Mouse (Mus musculus): ENCODE measurements around the gene Krt17. TPM values are rescaled to one million over a fixed set of nuclear protein-coding genes. Genes with fewer than 3 reads are reported as not detected.

Gene Krt17
- total RNA-seq, 1 experiment, result 3.2 TPM

DNA sequence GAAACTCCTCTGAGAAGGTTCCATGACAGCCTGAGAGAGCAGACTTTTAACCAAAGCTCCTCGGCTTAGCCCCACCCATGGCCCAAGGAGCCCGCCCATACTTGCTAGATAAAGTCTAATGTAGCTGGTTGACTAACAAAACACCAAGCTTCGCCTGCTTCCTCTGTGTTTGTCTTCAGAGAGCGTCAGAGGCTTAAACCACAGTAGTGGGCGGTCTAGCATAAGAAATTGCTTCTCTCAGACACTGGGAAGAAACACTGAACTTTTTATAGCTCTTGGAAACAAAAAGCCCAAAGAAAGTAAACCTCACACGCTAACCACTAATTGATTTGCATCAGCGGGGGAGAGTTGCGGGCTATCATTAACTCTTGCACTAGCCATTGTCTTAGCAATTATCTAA, 39.1 kb downstream of the Krt17 start:
- TF ChIP-seq CHD2 (IDR thresholded peaks at IDR 0.05; ENCODE audit: low read depth, low read length) (no peak), HCFC1 (IDR thresholded peaks at IDR 0.05; ENCODE audit: borderline replicate concordance, insufficient read depth, low read length) (no peak), ZNF384 (IDR thresholded peaks at IDR 0.05; ENCODE audit: low read depth, low read length) (no peak)
- no peak overlapping the region for H3K27ac ChIP-seq (ENCODE audit: insufficient read depth, low read depth, low read length, poor library complexity, severe bottlenecking)

GRCm38 (mm10) chr11:100219304-100219703, 41.5 kb downstream of the Krt17 start:
- in situ Hi-C loops (cut with MboI; ENCODE audit: low sequenced_read_pairs in 2 of 2, unreplicated experiment in 2 of 2), result no loop called here
- Histone ChIP-seq H3K4me1 (ENCODE audit: control insufficient read depth in 2 of 2, insufficient read depth in 2 of 2, low read length in 2 of 2, poor library complexity in 1 of 2) (peaks cover 0 to 3% of the 10 kb centered on the region in 2 experiments; a peak in 1 of 4 replicates), H3K4me3 (ENCODE audit: insufficient read depth in 1 of 2, low read depth in 1 of 2, low read length in 2 of 2, poor library complexity in 1 of 2, severe bottlenecking in 1 of 2) (no peak overlapping the region), H3K27ac (ENCODE audit: insufficient read depth, low read depth, low read length, poor library complexity, severe bottlenecking) (no peak overlapping the region), H3K9ac (ENCODE audit: insufficient read depth, low read depth, low read length, poor library complexity, severe bottlenecking) (no peak overlapping the region), H3K9me3 (ENCODE audit: control insufficient read depth, insufficient read depth, low read depth, low read length) (no peaks in the 10 kb centered on the region), H3K36me3 (ENCODE audit: control insufficient read depth, insufficient read depth, low read length, poor library complexity, severe bottlenecking) (no peaks in the 10 kb centered on the region)
- no peak for TF ChIP-seq CHD2 (IDR thresholded peaks at IDR 0.05; ENCODE audit: low read depth, low read length)
- TF ChIP-seq HCFC1 (IDR thresholded peaks at IDR 0.05; ENCODE audit: borderline replicate concordance, insufficient read depth, low read length), result no peak
- DNase-seq (ENCODE audit: low read depth, low spot score), result no peak

More for the DNA sequence above, 39.1 kb downstream of the Krt17 start:
- no peaks in the 10 kb centered on the region; the same call in 1 of the 2 replicates for H3K9me3 ChIP-seq (ENCODE audit: control insufficient read depth, insufficient read depth, low read depth, low read length)
- in situ Hi-C loops (cut with MboI; ENCODE audit: low sequenced_read_pairs in 2 of 2, unreplicated experiment in 2 of 2), result no loop called here
- H3K4me3 ChIP-seq (ENCODE audit: insufficient read depth in 1 of 2, low read depth in 1 of 2, low read length in 2 of 2, poor library complexity in 1 of 2, severe bottlenecking in 1 of 2), result no peak overlapping the region
- no peak for DNase-seq (ENCODE audit: low read depth, low spot score)
- no peak overlapping the region for H3K9ac ChIP-seq (ENCODE audit: insufficient read depth, low read depth, low read length, poor library complexity, severe bottlenecking)
- H3K4me1 ChIP-seq (ENCODE audit: control insufficient read depth in 2 of 2, insufficient read depth in 2 of 2, low read length in 2 of 2, poor library complexity in 1 of 2), result peaks cover 0 to 3% of the 10 kb centered on the region in 2 experiments; a peak in 1 of 4 replicates
- H3K36me3 ChIP-seq (ENCODE audit: control insufficient read depth, insufficient read depth, low read length, poor library complexity, severe bottlenecking), result no peaks in the 10 kb centered on the region

DNA sequence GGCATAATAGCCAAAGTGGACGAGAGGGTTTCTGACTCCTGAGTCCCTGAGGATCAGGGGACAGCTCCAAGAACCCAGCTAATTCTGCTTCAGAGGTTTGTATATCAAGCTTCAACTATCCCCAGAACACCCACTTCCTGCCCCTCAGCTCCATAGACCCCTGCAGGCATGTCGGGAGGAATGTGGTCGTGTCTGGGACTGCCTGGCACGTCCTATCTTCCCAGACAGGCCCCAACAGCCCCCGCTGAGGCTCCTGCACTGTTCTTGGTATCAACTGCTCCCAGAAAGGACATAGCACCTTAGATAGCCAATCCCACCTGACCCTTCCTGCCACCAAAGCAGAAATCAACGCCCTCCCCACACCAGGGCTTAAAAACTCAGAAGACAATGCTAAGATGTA, 52.3 kb downstream of the Krt17 start:
- Histone ChIP-seq H3K4me3 (ENCODE audit: insufficient read depth in 1 of 2, low read depth in 1 of 2, low read length in 2 of 2, poor library complexity in 1 of 2, severe bottlenecking in 1 of 2) (no peak overlapping the region), H3K4me1 (ENCODE audit: control insufficient read depth in 2 of 2, insufficient read depth in 2 of 2, low read length in 2 of 2, poor library complexity in 1 of 2) (peaks cover 0 to 2% of the 10 kb centered on the region in 2 experiments; a peak in 1 of 4 replicates), H3K9me3 (ENCODE audit: control insufficient read depth, insufficient read depth, low read depth, low read length) (no peaks in the 10 kb centered on the region), H3K27ac (ENCODE audit: insufficient read depth, low read depth, low read length, poor library complexity, severe bottlenecking) (no peak overlapping the region), H3K9ac (ENCODE audit: insufficient read depth, low read depth, low read length, poor library complexity, severe bottlenecking) (no peak overlapping the region), H3K36me3 (ENCODE audit: control insufficient read depth, insufficient read depth, low read length, poor library complexity, severe bottlenecking) (no peaks in the 10 kb centered on the region)
- TF ChIP-seq MAFK (IDR thresholded peaks at IDR 0.05; ENCODE audit: insufficient read depth, low read depth, low read length), result no peak
- DNase-seq (ENCODE audit: low read depth, low spot score), result no peak
- in situ Hi-C loops (cut with MboI; ENCODE audit: low sequenced_read_pairs in 2 of 2, unreplicated experiment in 2 of 2), result loop anchor here in 1 of 2 experiments (10.0 kb wide), 1 partner anchor 86 kb away; no protein-coding TSS in a partner anchor

- Histone ChIP-seq H3K36me3 (ENCODE audit: control insufficient read depth, insufficient read depth, low read length, poor library complexity, severe bottlenecking) (no peaks in the 10 kb centered on the region), H3K9me3 (ENCODE audit: control insufficient read depth, insufficient read depth, low read depth, low read length) (no peaks in the 10 kb centered on the region), H3K4me1 (ENCODE audit: control insufficient read depth in 2 of 2, insufficient read depth in 2 of 2, low read length in 2 of 2, poor library complexity in 1 of 2) (peaks cover 0 to 5% of the 10 kb centered on the region in 2 experiments; a peak in 1 of 4 replicates), H3K9ac (ENCODE audit: insufficient read depth, low read depth, low read length, poor library complexity, severe bottlenecking) (no peak within 1 kb of the TSS), H3K27ac (ENCODE audit: insufficient read depth, low read depth, low read length, poor library complexity, severe bottlenecking) (no peak within 1 kb of the TSS), H3K4me3 (ENCODE audit: insufficient read depth in 1 of 2, low read depth in 1 of 2, low read length in 2 of 2, poor library complexity in 1 of 2, severe bottlenecking in 1 of 2) (no peak within 1 kb of the TSS)
- DNase-seq (ENCODE audit: low read depth, low spot score), result no peak
- TF ChIP-seq HCFC1 (IDR thresholded peaks at IDR 0.05; ENCODE audit: borderline replicate concordance, insufficient read depth, low read length) (no peak), MAFK (IDR thresholded peaks at IDR 0.05; ENCODE audit: insufficient read depth, low read depth, low read length) (no peak), ZNF384 (IDR thresholded peaks at IDR 0.05; ENCODE audit: low read depth, low read length) (no peak), CHD2 (IDR thresholded peaks at IDR 0.05; ENCODE audit: low read depth, low read length) (no peak), ZC3H11A (IDR thresholded peaks at IDR 0.05; ENCODE audit: borderline replicate concordance, low read depth, low read length) (no peak)
- in situ Hi-C loops (cut with MboI; ENCODE audit: low sequenced_read_pairs in 2 of 2, unreplicated experiment in 2 of 2), result loop anchor here in 1 of 2 experiments (10.0 kb wide), 1 partner anchor 87 kb away; no protein-coding TSS in a partner anchor
Measured at GRCm38 (mm10) chr11:100207498-100207897, 53.3 kb downstream of the Krt17 start, which contains the start of gene Krt14. Gene Krt14 (minus strand): TSS chr11:100207548.

Other genes starting within 250 kb of the Krt17 start
- gene Krt33a, start 244.8 kb downstream of the Krt17 start, total RNA-seq (2012; rRNA removed), result not detected in 2 replicates
- gene Krt33b, start 231.2 kb downstream of the Krt17 start, total RNA-seq (2012; rRNA removed), result not detected in 2 replicates
- gene Krt34, start 219.5 kb downstream of the Krt17 start, total RNA-seq (2012; rRNA removed), result not detected in 2 replicates
- not detected in 2 replicates for gene Krt31, start 210.5 kb downstream of the Krt17 start, total RNA-seq (2012; rRNA removed)
- not detected in 2 replicates for gene Krt32, start 172.8 kb downstream of the Krt17 start, total RNA-seq (2012; rRNA removed)
- not detected in 2 replicates for gene Krt35, start 164.8 kb downstream of the Krt17 start, total RNA-seq (2012; rRNA removed)
- gene Krt36, start 155.4 kb downstream of the Krt17 start, total RNA-seq (2012; rRNA removed), result 0.13 and 0.16 TPM in 2 replicates
- gene Krt13, start 139.5 kb downstream of the Krt17 start, total RNA-seq (2012; rRNA removed), result 0.71 and 1.1 TPM in 2 replicates
- gene Krt15, start 125.1 kb downstream of the Krt17 start, total RNA-seq (2012; rRNA removed), result 0.16 and 0.36 TPM in 2 replicates
- gene Krt19, start 112.4 kb downstream of the Krt17 start, total RNA-seq (2012; rRNA removed), result 53.4 and 79.9 TPM in 2 replicates
- gene Krt9, start 67.8 kb downstream of the Krt17 start, total RNA-seq (2012; rRNA removed), result 0.09 and 0.11 TPM in 2 replicates
- gene Krt14, start 53.5 kb downstream of the Krt17 start, total RNA-seq (2012; rRNA removed), result 2.1 and 2.3 TPM in 2 replicates
- gene Krt16, start 12.1 kb downstream of the Krt17 start, total RNA-seq (2012; rRNA removed), result 0.31 and 0.69 TPM in 2 replicates
- gene Krt42, start 8.8 kb upstream of the Krt17 start, total RNA-seq (2012; rRNA removed), result 21.7 and 42.5 TPM in 2 replicates
- 322 and 326 TPM in 2 replicates for gene Eif1, start 58.9 kb upstream of the Krt17 start, total RNA-seq (2012; rRNA removed)
- gene Gast, start 73.4 kb upstream of the Krt17 start, total RNA-seq (2012; rRNA removed), result 1.6 and 2.9 TPM in 2 replicates
- gene Hap1, start 95.1 kb upstream of the Krt17 start, total RNA-seq (2012; rRNA removed), result 21.4 and 34.2 TPM in 2 replicates
- 97.6 and 101 TPM in 2 replicates for gene Jup, start 136.7 kb upstream of the Krt17 start, total RNA-seq (2012; rRNA removed)
- gene P3h4, start 153.8 kb upstream of the Krt17 start, total RNA-seq (2012; rRNA removed), result 39.0 and 44.3 TPM in 2 replicates
- 73.3 and 102 TPM in 2 replicates for gene Fkbp10, start 154.7 kb upstream of the Krt17 start, total RNA-seq (2012; rRNA removed)
- gene Nt5c3b, start 180.8 kb upstream of the Krt17 start, total RNA-seq (2012; rRNA removed), result 27.1 and 27.4 TPM in 2 replicates
- 1.7 and 2.9 TPM in 2 replicates for gene Klhl10, start 180.9 kb upstream of the Krt17 start, total RNA-seq (2012; rRNA removed)
- gene Klhl11, start 211.7 kb upstream of the Krt17 start, total RNA-seq (2012; rRNA removed), result 43.3 and 49.5 TPM in 2 replicates

All from ES-E14 (cell line).